Mouse (Mus musculus): ENCODE results near the gene Acyp2.

Gene Acyp2

GRCm38 (mm10) chr11:30580008-30580407, 69.4 kb downstream of the Acyp2 start:
- DNase-seq (ENCODE audit: low spot score in 2 of 2) = no peak

- no peak for DNase-seq (ENCODE audit: low spot score in 2 of 2)
These were observed 70.5 kb downstream of the Acyp2 start for GRCm38 (mm10) chr11:30578931-30579330.

GRCm38 (mm10) chr11:30572790-30573395, 76.5 kb downstream of the Acyp2 start:
- DNase-seq (ENCODE audit: low spot score in 2 of 2) = no peak

GRCm38 (mm10) chr11:30570568-30570967, 78.8 kb downstream of the Acyp2 start:
- DNase-seq (ENCODE audit: low spot score in 2 of 2) = no peak

GRCm38 (mm10) chr11:30560215-30560614, 89.2 kb downstream of the Acyp2 start:
- DNase-seq (ENCODE audit: low spot score in 2 of 2) = no peak

GRCm38 (mm10) chr11:30553408-30553807, 96.0 kb downstream of the Acyp2 start:
- no peak for DNase-seq (ENCODE audit: low spot score in 2 of 2)

- no peak for DNase-seq (ENCODE audit: low spot score in 2 of 2)
These were observed 132.3 kb downstream of the Acyp2 start for GRCm38 (mm10) chr11:30517133-30517532.

- no peak for DNase-seq (ENCODE audit: low spot score in 2 of 2)
These were observed 141.2 kb downstream of the Acyp2 start for GRCm38 (mm10) chr11:30508178-30508577.

- no peak for DNase-seq (ENCODE audit: low spot score in 2 of 2)
These were observed 150.5 kb downstream of the Acyp2 start for GRCm38 (mm10) chr11:30498738-30499355.

- no peak for DNase-seq (ENCODE audit: low spot score in 2 of 2)
These were observed 152.2 kb downstream of the Acyp2 start for GRCm38 (mm10) chr11:30497151-30497550.

GRCm38 (mm10) chr11:30491515-30492260, 157.7 kb downstream of the Acyp2 start:
- no peak for DNase-seq (ENCODE audit: low spot score in 2 of 2)

- no peak for DNase-seq (ENCODE audit: low spot score in 2 of 2)
These were observed 161.2 kb downstream of the Acyp2 start for GRCm38 (mm10) chr11:30488183-30488582.

- DNase-seq (ENCODE audit: low spot score in 2 of 2) = no peak
These were observed 166.1 kb downstream of the Acyp2 start for GRCm38 (mm10) chr11:30483286-30483685.

- DNase-seq (ENCODE audit: low spot score in 2 of 2) = peak; percentile 77 to 90
These were observed 177.4 kb downstream of the Acyp2 start, which contains the start of gene 4930505A04Rik for GRCm38 (mm10) chr11:30471751-30472593. Gene 4930505A04Rik, minus strand, starts transcription at chr11:30471827.

- DNase-seq (ENCODE audit: low spot score in 2 of 2) = no peak
These were observed 178.2 kb downstream of the Acyp2 start for GRCm38 (mm10) chr11:30471187-30471586.

All from left cerebral cortex, adult 9 months (tissue).